Mouse (Mus musculus) forebrain, embryonic 14.5 days (tissue): Measurements from ENCODE around the gene Ctnnal1. TPM values are rescaled to one million over a fixed set of nuclear protein-coding genes. Genes with fewer than 3 reads are reported as not detected.

ENCODE experiments used
- ATAC-seq: fragments of 200-750 bp; cut with Nextera tagmentation; 2 replicates; pipeline ENCODE4 v1.8.0; 2017; ENCODE audit warnings: mild to moderate bottlenecking, moderate library complexity
- DNase-seq: peaks from one replicate; pipeline ENCODE4 v3.0.0-alpha.2; 2015; ENCODE audit warnings: low spot score
- H3K27ac ChIP-seq: fragments of 300-500 bp; sonication (generic); 2 replicates; pipeline ENCODE4 v1.5.1; 2014; ENCODE audit warnings: low read depth, mild to moderate bottlenecking, control low read depth, low read length, moderate library complexity
- H3K27me3 ChIP-seq: fragments of 300-500 bp; sonication (generic); replicated peaks from 2 replicates; pipeline ENCODE4 v1.6.1; 2014; ENCODE audit warnings: low read length, control low read depth, mixed read lengths; ENCODE audit not compliant: control insufficient read depth, insufficient read depth
- H3K36me3 ChIP-seq: fragments of 300-500 bp; sonication (generic); 2 replicates; pipeline ENCODE4 v1.6.1; 2014; ENCODE audit warnings: low read length, control low read depth; ENCODE audit not compliant: control insufficient read depth, insufficient read depth
- H3K4me1 ChIP-seq: fragments of 300-500 bp; sonication (generic); 2 replicates; pipeline ENCODE4 v1.6.1; 2014; ENCODE audit warnings: antibody characterized with exemption, low read length, control low read depth; ENCODE audit not compliant: control insufficient read depth, insufficient read depth
- H3K4me2 ChIP-seq: fragments of 300-500 bp; sonication (generic); 2 replicates; pipeline ENCODE4 v1.6.1; 2014; ENCODE audit warnings: mild to moderate bottlenecking, control low read depth, low read length
- H3K4me3 ChIP-seq: fragments of 300-500 bp; sonication (generic); 2 replicates; pipeline ENCODE4 v1.5.1; 2014; ENCODE audit warnings: low read depth, low read length, control low read depth
- H3K9ac ChIP-seq: fragments of 300-500 bp; sonication (generic); 2 replicates; pipeline ENCODE4 v1.6.1; 2014; ENCODE audit warnings: mild to moderate bottlenecking, low read length, control low read depth, moderate library complexity
- H3K9me3 ChIP-seq: fragments of 300-500 bp; sonication (generic); replicated peaks from 2 replicates; pipeline ENCODE4 v1.6.1; 2016; ENCODE audit warnings: low read length, control low read depth, mixed read lengths; ENCODE audit not compliant: control insufficient read depth
- WGBS: fragments of 180-500 bp; shearing (Covaris S2); extraction: QIAGEN DNeasy Blood & Tissue Kit; methylation state at CpG from one replicate; pipeline ENCODE4 v1.1.7; 2014; 5-methylcytosine and 5-hydroxymethylcytosine counted together
- polyA plus RNA-seq: library from polyadenylated mRNA; unstranded; fragments of >200 nt; fragmentation: Nextera tagmentation; extraction: Ambion mirVana; gene quantifications from 2 replicates; pipeline ENCODE4 v1.2.1, GENCODE M21; 2014

The Ctnnal1 gene
- polyA plus RNA-seq, 1 experiment from 2014 or later: 9.4 TPM

DNA sequence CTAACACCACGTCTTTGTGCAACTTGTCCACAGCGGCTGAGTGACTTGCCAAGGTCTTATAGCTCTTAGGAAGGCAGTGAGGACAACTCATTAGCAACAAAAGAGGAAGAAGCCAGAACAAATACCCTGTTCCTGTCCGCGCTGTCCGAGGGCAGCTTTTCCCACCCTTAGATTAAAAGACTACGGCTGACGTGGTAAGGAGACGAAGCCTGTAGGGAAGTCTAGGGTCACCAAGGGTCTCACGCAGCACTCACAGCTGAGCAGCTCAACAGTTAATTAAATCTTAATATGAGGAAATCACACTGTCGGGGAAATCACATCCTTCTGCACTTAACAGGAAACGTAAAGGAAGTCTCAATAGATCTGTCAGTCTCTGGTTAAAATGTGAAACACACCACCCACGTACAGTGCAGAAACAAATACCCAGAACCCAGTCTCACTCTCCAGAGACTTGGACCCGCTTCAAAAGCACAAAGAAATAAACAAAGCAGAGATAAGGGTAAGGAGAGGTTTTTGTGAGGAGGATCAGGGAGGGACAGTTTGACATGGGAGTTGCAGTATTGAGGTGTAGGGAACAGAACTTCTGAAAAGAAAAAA, 33.9 kb downstream of the Ctnnal1 start:
- DNase-seq: no peak
- Histone ChIP-seq H3K27me3 (no peaks in the 10 kb centered on the region), H3K4me1 (no peaks in the 10 kb centered on the region; the same call in 1 of the 2 replicates), H3K4me2 (no peak overlapping the region), H3K4me3 (no peak overlapping the region), H3K36me3 (peaks cover 42% of the 10 kb centered on the region), H3K9ac (no peak overlapping the region), H3K9me3 (no peaks in the 10 kb centered on the region), H3K27ac (no peak overlapping the region)
- no peak for ATAC-seq
- 76% methylated on average over 13 of the region's 13 CpGs for WGBS

DNA sequence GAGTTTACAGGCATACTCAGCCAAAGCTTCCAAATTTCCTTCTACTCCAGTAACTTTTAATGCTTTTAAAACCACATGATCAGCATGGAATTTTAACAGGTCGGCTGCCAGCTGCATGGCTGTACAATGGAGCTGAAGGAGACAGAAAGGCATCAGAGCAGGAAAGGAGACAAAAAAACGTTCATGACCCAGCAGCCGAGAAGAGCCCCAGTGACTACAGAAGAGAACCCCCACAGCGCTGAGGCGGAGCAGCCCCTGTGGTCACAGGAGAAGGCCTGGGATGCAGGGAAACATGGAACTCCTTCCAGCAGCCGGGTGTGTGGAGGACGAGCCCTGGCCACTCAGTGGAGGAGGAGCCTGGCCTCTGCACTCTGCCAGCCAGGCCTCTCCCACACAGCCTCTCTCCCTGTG, 35.5 kb downstream of the Ctnnal1 start:
- ATAC-seq: peak; percentile 82
- peaks cover 34% of the 10 kb centered on the region for H3K36me3 ChIP-seq
- H3K9ac ChIP-seq: no peak overlapping the region
- H3K4me1 ChIP-seq: no peaks in the 10 kb centered on the region; the same call in 1 of the 2 replicates
- peak overlapping the region; percentile 39; the same call in 1 of the 2 replicates for H3K27ac ChIP-seq
- H3K4me3 ChIP-seq: no peak overlapping the region
- H3K9me3 ChIP-seq: no peaks in the 10 kb centered on the region
- DNase-seq: peak; percentile 61
- WGBS: 17% methylated on average over 7 of the region's 7 CpGs
- H3K4me2 ChIP-seq: no peak overlapping the region
- H3K27me3 ChIP-seq: no peaks in the 10 kb centered on the region

GRCm38 (mm10) chr4:56828932-56829331, 36.1 kb downstream of the Ctnnal1 start:
- H3K27me3 ChIP-seq: no peaks in the 10 kb centered on the region
- no peak overlapping the region for H3K4me3 ChIP-seq
- H3K27ac ChIP-seq: 0 out of 2 replicates have a peak overlapping the region, but pooled peaks have one; percentile 27
- no peak for DNase-seq
- no peaks in the 10 kb centered on the region; the same call in 1 of the 2 replicates for H3K4me1 ChIP-seq
- H3K9me3 ChIP-seq: no peaks in the 10 kb centered on the region
- WGBS: 71% methylated on average over 3 of the region's 3 CpGs
- peaks cover 31% of the 10 kb centered on the region for H3K36me3 ChIP-seq
- no peak overlapping the region for H3K4me2 ChIP-seq
- H3K9ac ChIP-seq: no peak overlapping the region
- peak; percentile 18; the same call in 1 of the 2 replicates for ATAC-seq

- no peaks in the 10 kb centered on the region for H3K9me3 ChIP-seq
- H3K27ac ChIP-seq: no peak overlapping the region
- no peak overlapping the region for H3K9ac ChIP-seq
- H3K4me1 ChIP-seq: no peaks in the 10 kb centered on the region
- no peak for DNase-seq
- no peak overlapping the region for H3K4me3 ChIP-seq
- H3K4me2 ChIP-seq: no peak overlapping the region
- H3K36me3 ChIP-seq: peaks cover 13% of the 10 kb centered on the region; the same call in 1 of the 2 replicates
- no peak for ATAC-seq
- no peaks in the 10 kb centered on the region for H3K27me3 ChIP-seq
- 92% methylated on average over 9 of the region's 9 CpGs for WGBS
These were observed 40.8 kb downstream of the Ctnnal1 start for GRCm38 (mm10) chr4:56824231-56824630.

DNA sequence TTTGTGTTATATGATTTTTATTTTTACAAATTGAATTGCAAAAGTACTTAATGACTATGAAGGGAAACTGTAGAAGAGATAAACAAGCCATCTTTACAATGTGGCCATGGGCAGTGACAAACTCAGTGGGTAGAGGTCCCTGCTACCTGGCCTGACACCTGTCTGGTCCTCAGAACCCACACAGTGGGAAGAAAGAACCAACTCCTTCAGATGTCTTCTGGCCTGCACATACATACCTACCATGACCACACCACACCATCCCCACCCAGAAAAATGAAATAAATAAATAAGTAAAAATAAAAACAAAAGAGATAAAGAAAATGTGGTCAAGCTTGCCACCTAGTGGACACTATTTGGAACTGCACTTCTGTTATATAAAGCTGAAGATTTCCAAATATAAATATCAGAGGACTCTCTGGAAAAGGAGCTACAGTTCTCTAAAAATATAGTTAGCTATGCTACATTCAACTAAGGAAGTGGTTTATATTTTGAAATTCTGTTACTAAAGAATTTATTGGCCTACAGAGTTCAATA, 44.9 kb downstream of the Ctnnal1 start:
- ATAC-seq (no peak), DNase-seq (peak; percentile 49)
- Histone ChIP-seq H3K27ac (no peak overlapping the region), H3K9me3 (no peaks in the 10 kb centered on the region), H3K4me1 (no peaks in the 10 kb centered on the region), H3K4me2 (no peak overlapping the region), H3K36me3 (peaks cover 13% of the 10 kb centered on the region; the same call in 1 of the 2 replicates), H3K4me3 (no peak overlapping the region), H3K27me3 (no peaks in the 10 kb centered on the region), H3K9ac (no peak overlapping the region)

DNA sequence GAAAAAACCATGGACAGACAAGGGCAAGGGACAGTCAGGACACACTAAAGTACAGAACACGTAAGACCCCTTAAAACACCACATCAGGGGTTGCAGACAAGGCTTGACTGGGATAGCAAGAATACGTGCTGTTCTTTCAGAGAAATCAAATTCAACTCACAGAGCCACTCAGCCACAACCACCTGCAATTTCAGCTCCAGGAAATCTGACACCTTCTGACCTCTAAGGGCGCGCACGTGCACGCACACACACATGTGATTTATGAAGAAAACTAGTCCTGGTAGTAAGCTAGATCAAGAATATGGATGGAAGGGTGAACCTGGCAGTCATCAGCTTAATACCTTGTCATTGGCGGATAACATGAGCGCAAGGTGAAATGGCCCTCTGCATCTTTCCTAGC, 49.9 kb downstream of the Ctnnal1 start:
- no peaks in the 10 kb centered on the region for H3K9me3 ChIP-seq
- no peaks in the 10 kb centered on the region for H3K27me3 ChIP-seq
- no peak overlapping the region for H3K4me3 ChIP-seq
- ATAC-seq (no peak), DNase-seq (no peak)
- H3K4me2 ChIP-seq: no peak overlapping the region
- peaks cover 38% of the 10 kb centered on the region for H3K36me3 ChIP-seq
- 93% methylated on average over 8 of the region's 8 CpGs for WGBS
- H3K27ac ChIP-seq: no peak overlapping the region
- H3K9ac ChIP-seq: no peak overlapping the region
- no peaks in the 10 kb centered on the region for H3K4me1 ChIP-seq

DNA sequence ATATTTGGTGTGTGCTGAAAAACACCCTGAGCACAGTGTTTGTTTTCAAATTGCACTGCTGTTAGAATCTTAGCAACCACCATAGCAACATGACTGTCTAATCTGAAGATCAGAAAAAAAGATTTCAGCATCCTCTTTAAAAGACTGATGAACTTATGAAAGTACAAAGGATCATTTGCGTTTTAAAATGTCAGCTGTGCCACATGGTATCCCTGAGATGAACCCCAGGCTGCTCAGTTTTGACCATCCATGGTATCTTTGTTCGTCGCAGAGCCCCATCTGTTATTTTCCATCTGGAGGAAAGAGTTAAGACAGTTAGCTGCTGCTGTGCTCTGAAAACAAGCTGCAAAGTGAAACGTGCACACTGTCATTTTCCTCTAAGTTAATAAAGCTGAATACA, 52.9 kb downstream of the Ctnnal1 start:
- Histone ChIP-seq H3K4me3 (no peak overlapping the region), H3K4me1 (no peaks in the 10 kb centered on the region), H3K9ac (no peak overlapping the region), H3K27ac (no peak overlapping the region), H3K9me3 (no peaks in the 10 kb centered on the region), H3K36me3 (peaks cover 50% of the 10 kb centered on the region), H3K4me2 (no peak overlapping the region), H3K27me3 (no peaks in the 10 kb centered on the region)
- WGBS: 87% methylated on average over 4 of the region's 4 CpGs
- no peak for DNase-seq
- ATAC-seq: no peak

GRCm38 (mm10) chr4:56811642-56812041, 53.3 kb downstream of the Ctnnal1 start:
- H3K4me3 ChIP-seq: no peak overlapping the region
- 72% methylated on average over 3 of the region's 3 CpGs for WGBS
- H3K4me2 ChIP-seq: no peak overlapping the region
- no peaks in the 10 kb centered on the region for H3K27me3 ChIP-seq
- no peak for DNase-seq
- H3K9ac ChIP-seq: no peak overlapping the region
- H3K9me3 ChIP-seq: no peaks in the 10 kb centered on the region
- H3K4me1 ChIP-seq: no peaks in the 10 kb centered on the region
- H3K36me3 ChIP-seq: peaks cover 50% of the 10 kb centered on the region
- no peak overlapping the region for H3K27ac ChIP-seq
- ATAC-seq: no peak

GRCm38 (mm10) chr4:56809050-56809449, 55.9 kb downstream of the Ctnnal1 start:
- no peak for ATAC-seq
- no peak overlapping the region for H3K27ac ChIP-seq
- no peak overlapping the region for H3K9ac ChIP-seq
- no peaks in the 10 kb centered on the region for H3K4me1 ChIP-seq
- H3K4me2 ChIP-seq: no peak overlapping the region
- no peaks in the 10 kb centered on the region for H3K27me3 ChIP-seq
- H3K36me3 ChIP-seq: peaks cover 57% of the 10 kb centered on the region
- 87% methylated on average over 4 of the region's 4 CpGs for whole genome bisulfite sequencing
- no peaks in the 10 kb centered on the region for H3K9me3 ChIP-seq
- no peak overlapping the region for H3K4me3 ChIP-seq
- DNase-seq: no peak
